Mouse (Mus musculus) megakaryocyte, embryonic 14.5 days (primary cell): ENCODE data around the gene Fry. TPM values are rescaled to one million over a fixed set of nuclear protein-coding genes. Genes with fewer than 3 reads are reported as not detected.
A peak's percentile ranks its signal among the peaks of the same experiment; 100 is the strongest.

ENCODE experiments used
- H3K27me3 ChIP-seq: replicated peaks from 2 replicates; pipeline ENCODE3; 2012; ENCODE audit warnings: inconsistent platforms
- H3K36me3 ChIP-seq: replicated peaks from 2 replicates; pipeline ENCODE3; 2012; ENCODE audit warnings: low read length, inconsistent platforms, mixed read lengths
- H3K4me1 ChIP-seq: 2 replicates; pipeline ENCODE4 v1.6.1; 2012; ENCODE audit warnings: inconsistent platforms
- H3K4me3 ChIP-seq: replicated peaks from 2 replicates; pipeline ENCODE3; 2012; ENCODE audit warnings: moderate library complexity, mild to moderate bottlenecking, inconsistent platforms
- H3K9me3 ChIP-seq: 2 replicates; pipeline ENCODE4 v1.6.1; 2012; ENCODE audit warnings: inconsistent platforms
- FLI1 ChIP-seq: IDR thresholded peaks from 2 replicates; pipeline ENCODE4 v1.6.1; 2012; ENCODE audit warnings: low read length, inconsistent platforms, mixed read lengths
- GATA1 ChIP-seq: IDR thresholded peaks from 3 replicates; pipeline ENCODE4 v1.6.1; 2012; ENCODE audit warnings: mixed read lengths, low read length, inconsistent platforms, borderline replicate concordance
- polyA plus RNA-seq: library from polyadenylated mRNA; stranded (reverse); fragments of >175 nt; gene quantifications from 2 replicates; pipeline ENCODE4 v1.2.3, GENCODE M21; 2012; ENCODE audit warnings: low replicate concordance; ENCODE audit not compliant: insufficient read depth

Gene Fry
- polyA plus RNA-seq, 1 experiment: 1.5 TPM

DNA sequence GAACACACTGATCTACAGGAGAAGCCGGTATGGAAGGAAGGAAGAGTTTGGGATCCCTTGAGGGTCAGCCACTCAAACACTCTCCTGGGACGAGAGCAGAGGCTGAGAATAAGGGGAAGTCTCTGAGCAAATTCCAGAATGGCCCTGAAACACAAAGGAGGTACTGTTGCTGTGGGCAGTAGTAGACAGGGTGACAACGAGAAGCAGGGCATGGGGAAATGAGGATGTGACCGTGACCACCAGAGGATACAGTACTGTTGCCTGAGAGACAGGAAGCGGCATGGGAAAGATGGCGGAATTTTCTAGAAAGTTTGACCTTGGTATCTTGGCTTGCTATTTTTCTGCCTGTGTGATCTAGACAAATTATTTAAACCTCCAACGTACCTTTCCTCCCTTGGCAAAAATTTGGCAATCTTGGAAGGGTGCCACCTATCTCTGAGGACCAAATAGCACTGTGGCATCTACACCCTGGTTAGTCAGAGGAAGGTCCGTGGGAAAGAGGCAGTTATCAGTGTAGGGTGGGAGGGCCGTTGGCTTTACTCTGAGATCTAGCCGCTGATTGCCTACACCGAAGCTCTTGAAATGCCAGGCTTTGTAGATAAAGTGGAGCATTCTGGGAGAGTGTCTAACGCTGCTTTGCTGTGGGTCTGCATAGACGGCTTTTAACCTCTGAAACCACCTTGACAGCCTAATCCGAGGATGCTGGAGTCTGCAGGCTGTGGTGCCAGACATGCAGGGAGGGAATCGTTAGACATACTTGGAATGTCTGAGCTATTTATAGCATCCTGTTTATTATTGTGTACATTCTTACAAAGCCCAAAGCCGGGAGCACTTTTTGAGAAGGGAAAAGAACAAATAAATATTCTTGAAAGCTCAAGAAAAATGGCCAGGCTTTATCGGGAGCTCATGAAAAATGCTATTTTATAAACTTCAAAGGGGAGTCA, 266.1 kb downstream of the Fry start:
- TF ChIP-seq GATA1 (no peak), FLI1 (no peak)
- Histone ChIP-seq H3K27me3 (no peaks in the 10 kb centered on the region), H3K4me3 (no peak overlapping the region), H3K9me3 (no peaks in the 10 kb centered on the region), H3K36me3 (peaks cover 84% of the 10 kb centered on the region), H3K4me1 (no peaks in the 10 kb centered on the region)

DNA sequence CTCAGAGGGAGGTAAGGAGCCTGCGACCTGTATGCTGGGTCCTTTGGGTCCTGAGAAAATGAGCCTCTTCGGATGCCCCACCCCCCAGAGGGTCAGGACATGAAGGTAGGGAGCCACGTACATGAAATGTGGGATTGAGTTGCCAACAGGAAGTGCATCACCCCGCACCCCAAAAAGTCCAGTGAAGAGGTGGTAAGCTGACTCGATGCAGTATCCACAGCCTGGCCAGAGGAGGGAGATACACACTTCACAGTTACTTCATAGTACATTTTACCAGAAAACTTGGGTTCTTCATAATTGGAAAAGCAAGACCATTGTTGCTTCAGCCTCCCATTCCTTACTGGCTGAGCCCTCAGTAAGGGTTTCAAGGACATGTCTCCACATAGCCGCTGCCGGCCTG, 266.8 kb downstream of the Fry start:
- Histone ChIP-seq H3K36me3 (peaks cover 82% of the 10 kb centered on the region), H3K27me3 (no peaks in the 10 kb centered on the region), H3K4me1 (peaks cover 6% of the 10 kb centered on the region), H3K4me3 (no peak overlapping the region), H3K9me3 (no peaks in the 10 kb centered on the region)
- TF ChIP-seq GATA1: no peak
- TF ChIP-seq FLI1: no peak

DNA sequence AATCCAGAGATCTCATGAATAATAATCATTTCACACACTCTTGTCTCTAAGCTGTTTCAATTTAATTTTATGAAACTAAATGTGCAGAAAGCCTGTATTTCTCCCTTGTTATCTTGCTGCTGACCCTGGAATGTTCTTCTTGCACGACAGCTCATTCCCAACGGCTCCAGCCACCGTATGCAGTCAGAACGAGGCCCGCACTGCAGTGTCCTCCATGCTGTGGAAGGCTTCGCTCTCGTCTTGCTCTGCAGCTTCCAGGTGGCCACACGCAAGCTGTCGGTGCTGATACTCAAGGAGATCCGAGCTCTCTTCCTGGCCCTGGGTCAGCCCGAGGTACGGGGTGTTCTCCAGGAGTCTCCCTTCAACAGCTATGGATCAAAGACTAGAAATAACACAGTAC, 270.2 kb downstream of the Fry start:
- peaks cover 2% of the 10 kb centered on the region for H3K9me3 ChIP-seq
- TF ChIP-seq GATA1 (no peak), FLI1 (no peak)
- no peak overlapping the region for H3K4me3 ChIP-seq
- H3K27me3 ChIP-seq: no peaks in the 10 kb centered on the region
- H3K4me1 ChIP-seq: peaks cover 10% of the 10 kb centered on the region
- peaks cover 71% of the 10 kb centered on the region for H3K36me3 ChIP-seq

DNA sequence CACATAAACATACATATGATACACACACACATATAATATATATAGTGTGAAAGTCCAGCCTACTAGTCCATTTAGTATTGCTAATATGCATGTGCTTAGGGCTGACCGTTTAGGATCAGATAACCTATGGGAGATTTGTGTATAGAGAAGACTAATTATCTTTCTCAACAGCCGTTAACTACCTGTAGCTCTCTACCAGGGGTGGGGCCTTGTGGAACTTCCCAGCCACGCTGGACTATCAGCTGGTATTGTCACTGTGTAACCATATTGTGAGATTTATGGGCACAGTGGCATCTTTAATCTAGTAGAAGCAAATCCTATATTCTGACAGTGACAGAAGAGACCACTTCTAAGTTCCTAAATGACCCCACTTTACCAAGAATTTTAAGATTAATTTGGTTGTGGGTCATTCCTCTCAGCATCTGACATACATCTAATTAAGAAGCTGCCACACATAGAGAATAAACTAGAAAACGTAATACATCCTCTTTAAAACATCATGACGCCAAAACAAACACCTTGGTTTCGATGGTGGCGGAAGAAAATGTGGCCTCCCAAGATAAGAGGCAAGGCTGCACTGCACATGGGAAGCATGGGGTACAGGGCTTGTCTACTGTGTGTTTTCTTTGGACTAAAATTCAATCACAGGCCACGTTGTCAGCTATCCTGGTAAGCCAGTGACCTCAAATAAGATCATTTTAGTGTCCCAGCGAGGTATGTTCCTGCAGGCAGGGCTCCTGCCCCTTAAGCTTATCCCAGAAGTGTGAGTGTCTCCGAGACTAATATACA, 271.3 kb downstream of the Fry start:
- H3K36me3 ChIP-seq: peaks cover 71% of the 10 kb centered on the region
- H3K4me3 ChIP-seq: no peak overlapping the region

DNA sequence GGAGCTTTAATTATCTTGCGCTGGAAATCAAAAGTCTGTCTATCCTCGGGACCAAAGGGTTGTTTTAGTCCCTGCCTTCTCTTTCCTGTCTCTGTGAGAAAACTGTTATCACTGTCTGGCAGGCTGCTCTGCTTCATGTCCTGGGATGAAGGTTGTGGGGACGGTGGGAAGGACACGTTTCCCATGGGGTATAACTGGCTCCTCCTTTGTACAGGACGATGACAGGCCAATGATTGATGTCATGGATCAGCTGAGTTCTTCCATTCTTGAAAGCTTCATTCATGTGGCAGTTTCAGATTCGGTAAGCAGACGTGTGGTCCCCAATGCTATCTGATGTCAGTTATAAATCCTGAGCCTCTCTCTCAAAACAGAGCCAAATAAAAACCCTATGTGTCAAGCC, 272.0 kb downstream of the Fry start:
- peaks cover 71% of the 10 kb centered on the region for H3K36me3 ChIP-seq
- H3K9me3 ChIP-seq: peaks cover 14% of the 10 kb centered on the region
- H3K4me1 ChIP-seq: peaks cover 10% of the 10 kb centered on the region
- H3K4me3 ChIP-seq: peak overlapping the region; percentile 40
- TF ChIP-seq FLI1 (no peak), GATA1 (no peak)
- H3K27me3 ChIP-seq: no peaks in the 10 kb centered on the region

More for the DNA sequence above, 271.3 kb downstream of the Fry start:
- no peak for TF ChIP-seq GATA1
- no peak for TF ChIP-seq FLI1
- Histone ChIP-seq H3K4me1 (peaks cover 10% of the 10 kb centered on the region), H3K9me3 (peaks cover 10% of the 10 kb centered on the region), H3K27me3 (no peaks in the 10 kb centered on the region)

DNA sequence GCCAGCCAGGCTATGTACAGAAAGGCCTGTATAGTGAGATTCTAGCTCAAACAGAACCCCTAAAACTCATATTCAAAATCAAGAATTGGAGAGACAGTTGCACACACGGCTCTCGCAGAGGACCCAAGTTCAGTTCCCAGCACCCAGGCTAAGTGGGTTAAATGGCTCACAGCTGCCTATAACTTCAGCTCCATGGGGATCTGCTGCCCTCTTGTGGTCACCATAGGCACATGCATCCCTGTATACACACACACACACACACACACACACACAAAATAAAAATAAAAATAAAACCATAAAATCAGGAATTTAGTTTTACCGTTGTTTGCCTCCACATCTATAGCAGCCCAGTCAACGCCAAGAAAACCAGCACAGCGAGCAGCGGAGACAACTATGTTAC, 276.2 kb downstream of the Fry start:
- Histone ChIP-seq H3K9me3 (peaks cover 14% of the 10 kb centered on the region), H3K4me1 (peaks cover 10% of the 10 kb centered on the region), H3K36me3 (peaks cover 76% of the 10 kb centered on the region), H3K4me3 (no peak overlapping the region), H3K27me3 (no peaks in the 10 kb centered on the region)
- TF ChIP-seq FLI1 (no peak), GATA1 (no peak)

DNA sequence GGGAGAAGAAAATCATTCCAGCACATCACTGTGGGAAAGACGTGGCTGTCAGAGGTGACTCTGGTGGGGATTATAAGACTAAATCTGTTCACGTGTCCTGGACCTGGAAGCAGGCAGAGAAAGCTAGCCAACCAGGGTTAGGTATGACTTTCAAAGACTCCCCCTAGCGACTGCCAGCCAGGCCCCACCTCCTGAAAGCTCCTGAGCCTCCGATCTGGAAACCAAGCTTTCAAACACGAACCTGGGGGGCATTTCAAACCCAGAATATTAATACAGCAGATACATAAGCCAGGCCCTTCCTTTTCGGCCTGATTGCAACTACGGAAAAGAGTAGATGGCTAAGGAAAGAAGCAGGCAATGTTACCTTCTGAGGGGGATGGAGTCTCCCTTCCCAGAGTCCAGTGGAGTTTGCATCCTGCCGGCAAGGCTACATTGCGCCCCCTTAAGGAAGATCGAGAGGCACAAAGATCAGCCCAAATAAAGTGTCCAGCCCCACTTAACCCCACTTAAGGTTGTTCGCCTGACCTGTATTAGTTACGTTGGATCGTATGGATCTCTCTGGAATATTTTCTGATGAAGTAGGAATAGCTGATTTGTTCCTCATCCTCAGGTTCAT, 284.5 kb downstream of the Fry start:
- TF ChIP-seq GATA1 (no peak), FLI1 (no peak)
- H3K9me3 ChIP-seq: peaks cover 9% of the 10 kb centered on the region; the same call in 1 of the 2 replicates

DNA sequence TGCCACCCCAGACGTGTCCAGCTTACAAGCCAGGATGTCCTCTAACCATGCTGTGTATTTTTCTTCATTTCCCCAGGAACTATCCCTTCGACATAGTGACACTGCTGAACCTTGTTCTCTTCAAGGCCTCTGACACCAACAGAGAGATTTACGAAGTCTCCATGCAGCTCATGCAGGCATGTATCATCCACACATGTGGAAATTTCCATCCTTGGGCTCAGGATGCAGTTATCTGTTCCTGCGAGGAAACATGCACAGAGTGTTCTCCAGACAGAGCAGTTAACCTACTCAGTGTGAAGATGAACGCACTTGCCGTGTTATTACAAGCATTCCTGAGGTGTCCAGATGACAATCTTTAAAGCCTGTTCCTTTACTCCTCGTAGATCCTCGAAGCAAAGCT, 286.4 kb downstream of the Fry start:
- TF ChIP-seq FLI1: no peak
- no peak for TF ChIP-seq GATA1

More for the DNA sequence above, 284.5 kb downstream of the Fry start:
- H3K4me3 ChIP-seq: no peak overlapping the region
- H3K4me1 ChIP-seq: no peaks in the 10 kb centered on the region
- peaks cover 77% of the 10 kb centered on the region for H3K36me3 ChIP-seq
- H3K27me3 ChIP-seq: no peaks in the 10 kb centered on the region

DNA sequence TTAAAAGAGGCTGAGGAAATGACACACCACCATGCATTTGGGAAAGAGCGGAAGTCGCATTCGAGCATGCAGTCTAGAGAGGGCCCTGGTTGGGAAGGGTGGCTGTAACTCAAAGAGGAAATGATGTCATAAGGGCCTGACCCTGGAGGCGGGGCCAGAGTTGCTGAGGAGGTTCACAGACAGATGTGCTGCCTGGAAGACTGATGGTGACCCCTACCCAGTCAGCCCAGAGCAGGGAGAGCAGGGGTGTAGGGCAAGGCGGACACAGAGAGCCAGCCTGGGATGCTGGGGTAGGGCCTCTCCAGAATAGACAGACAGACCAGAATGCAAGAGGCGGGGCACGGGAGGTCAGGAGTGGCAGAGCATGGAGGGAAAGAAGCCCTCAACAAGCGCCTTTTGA, 290.5 kb downstream of the Fry start:
- Histone ChIP-seq H3K27me3 (no peaks in the 10 kb centered on the region), H3K9me3 (no peaks in the 10 kb centered on the region), H3K4me3 (peak overlapping the region; percentile 5), H3K4me1 (peaks cover 7% of the 10 kb centered on the region; the same call in 1 of the 2 replicates), H3K36me3 (peaks cover 37% of the 10 kb centered on the region)
- TF ChIP-seq FLI1 (no peak), GATA1 (no peak)

More for the DNA sequence above, 286.4 kb downstream of the Fry start:
- peaks cover 7% of the 10 kb centered on the region; the same call in 1 of the 2 replicates for H3K4me1 ChIP-seq
- H3K36me3 ChIP-seq: peaks cover 58% of the 10 kb centered on the region
- no peak overlapping the region for H3K4me3 ChIP-seq
- no peaks in the 10 kb centered on the region for H3K27me3 ChIP-seq
- H3K9me3 ChIP-seq: peaks cover 9% of the 10 kb centered on the region; the same call in 1 of the 2 replicates
